Mouse (Mus musculus): Measurements from ENCODE around the gene Aldh18a1. TPM values are rescaled to one million over a fixed set of nuclear protein-coding genes. Genes with fewer than 3 reads are reported as not detected.
A peak's percentile ranks its signal among the peaks of the same experiment; 100 is the strongest.
"Not testable (repeated sequence)": the region's sequence is repeated elsewhere in the genome, so short reads cannot be mapped to it uniquely, and the experiment has no call there.

The Aldh18a1 gene
- polyA plus RNA-seq, 1 experiment from 2014 or later: 50.6 TPM

DNA sequence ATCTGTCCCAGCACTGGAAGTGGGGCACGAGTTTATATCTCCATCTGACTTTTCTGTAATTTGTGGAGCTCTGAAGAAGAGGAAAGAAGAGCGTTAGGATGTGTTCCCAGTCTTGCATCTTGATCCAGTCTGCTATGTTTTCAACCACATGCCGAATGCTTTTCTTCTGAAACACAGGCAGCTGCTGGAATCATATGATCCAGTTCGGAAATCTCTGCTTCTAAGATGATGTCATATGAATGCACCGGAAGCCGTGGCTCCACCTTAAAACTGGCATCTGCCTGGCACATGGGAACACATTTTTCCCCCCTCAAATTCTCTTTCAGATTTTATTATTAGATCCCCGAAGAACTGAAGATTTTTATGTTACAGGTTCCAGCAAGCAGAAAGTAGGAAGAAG, 26.5 kb upstream of the Aldh18a1 start:
- Histone ChIP-seq H3K4me2 (no peak overlapping the region), H3K9ac (no peak overlapping the region), H3K27ac (ENCODE audit: poor library complexity, severe bottlenecking) (no peak overlapping the region), H3K36me3 (peaks cover under 1% of the 10 kb centered on the region; the same call in 1 of the 2 replicates), H3K4me1 (replicated peaks) (peaks cover 5% of the 10 kb centered on the region), H3K4me3 (no peak overlapping the region), H3K9me3 (replicated peaks) (no peaks in the 10 kb centered on the region), H3K27me3 (replicated peaks) (0 out of 2 replicates have a peak, but pooled peaks cover 3% of the 10 kb centered on the region)
- ATAC-seq (ENCODE audit: insufficient number of reproducible peaks, low FRiP score): no peak
- WGBS: 69% methylated on average over 7 of the region's 7 CpGs

DNA sequence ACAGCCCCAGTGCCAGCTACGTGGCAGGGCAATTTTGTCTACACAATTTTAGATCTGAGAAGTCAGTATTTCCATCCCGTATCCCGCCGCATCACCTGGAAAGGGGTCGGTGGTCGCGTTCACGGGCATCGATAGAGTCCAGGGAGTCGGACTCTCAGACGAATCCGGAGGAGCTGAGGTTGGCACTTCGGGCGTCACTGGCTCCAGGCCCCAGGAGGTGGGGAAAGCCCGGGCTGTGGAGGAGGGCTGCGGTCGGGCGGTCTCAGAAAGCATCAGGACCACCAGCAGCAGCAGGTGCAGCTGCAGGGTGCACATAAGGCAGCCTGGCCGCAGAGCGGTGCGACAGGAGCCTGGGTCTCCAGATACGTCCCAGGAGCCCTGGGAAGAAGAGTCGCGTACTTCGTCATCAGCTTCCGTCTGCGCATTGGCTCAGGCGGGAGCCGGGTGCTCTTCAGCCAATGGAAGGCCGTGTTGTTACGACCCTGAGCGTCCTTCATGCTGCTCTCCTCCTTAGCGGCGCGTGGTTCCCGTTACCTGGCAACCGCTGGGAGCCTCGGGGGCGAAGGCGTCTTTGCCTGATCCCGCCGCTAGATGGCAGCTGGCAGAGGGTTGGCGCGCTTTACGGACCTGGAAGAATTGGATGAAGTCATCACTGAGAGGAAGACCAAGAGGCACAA, 23.7 kb upstream of the Aldh18a1 start, which contains the start of the genes Tctn3 and Entpd1:
Gene Tctn3, minus strand, starts transcription at position 404 of the 677 bp plus-strand sequence.
Gene Entpd1, plus strand, starts transcription at position 537 of the 677 bp plus-strand sequence.
- no peak within 1 kb of the TSS for H3K27ac ChIP-seq (ENCODE audit: poor library complexity, severe bottlenecking)
- H3K9ac ChIP-seq: peak within 1 kb of the TSS; percentile 84
- H3K4me2 ChIP-seq: peak within 1 kb of the TSS; percentile 86
- H3K27me3 ChIP-seq (replicated peaks): 0 out of 2 replicates have a peak, but pooled peaks cover 3% of the 10 kb centered on the region
- H3K4me1 ChIP-seq (replicated peaks): peaks cover 5% of the 10 kb centered on the region
- under 1% methylated on average over 45 of the region's 45 CpGs for WGBS
- ATAC-seq (ENCODE audit: insufficient number of reproducible peaks, low FRiP score): peak; percentile 100
- peaks cover 23% of the 10 kb centered on the region for H3K36me3 ChIP-seq
- H3K4me3 ChIP-seq: peak within 1 kb of the TSS; percentile 88
- H3K9me3 ChIP-seq (replicated peaks): no peaks in the 10 kb centered on the region

DNA sequence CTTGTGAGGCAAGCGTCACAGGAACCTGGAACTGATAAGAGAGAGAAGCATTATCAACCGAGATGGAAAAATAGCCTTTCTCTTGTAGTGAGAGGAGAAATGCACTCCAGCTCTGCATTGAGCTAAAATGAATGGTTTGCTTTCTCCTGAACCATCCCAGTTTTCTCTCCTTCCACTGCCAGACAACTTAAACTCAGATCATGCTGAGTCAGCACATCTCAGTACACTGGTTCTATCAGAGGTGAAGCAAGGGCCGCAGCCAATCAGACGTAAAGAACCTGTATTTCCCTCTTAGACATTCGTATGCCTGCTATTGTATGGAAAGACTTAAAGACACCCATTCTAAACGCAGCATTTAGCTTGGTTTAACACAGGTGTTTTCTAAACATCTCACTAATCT, 19.4 kb upstream of the Aldh18a1 start:
- Histone ChIP-seq H3K27ac (ENCODE audit: poor library complexity, severe bottlenecking) (no peak overlapping the region), H3K27me3 (replicated peaks) (no peaks in the 10 kb centered on the region), H3K9ac (no peak overlapping the region), H3K4me1 (replicated peaks) (peaks cover 5% of the 10 kb centered on the region), H3K36me3 (peaks cover 48% of the 10 kb centered on the region), H3K4me3 (no peak overlapping the region), H3K9me3 (replicated peaks) (no peaks in the 10 kb centered on the region), H3K4me2 (no peak overlapping the region)
- WGBS: 61% methylated on average over 6 of the region's 6 CpGs
- no peak for ATAC-seq (ENCODE audit: insufficient number of reproducible peaks, low FRiP score)

DNA sequence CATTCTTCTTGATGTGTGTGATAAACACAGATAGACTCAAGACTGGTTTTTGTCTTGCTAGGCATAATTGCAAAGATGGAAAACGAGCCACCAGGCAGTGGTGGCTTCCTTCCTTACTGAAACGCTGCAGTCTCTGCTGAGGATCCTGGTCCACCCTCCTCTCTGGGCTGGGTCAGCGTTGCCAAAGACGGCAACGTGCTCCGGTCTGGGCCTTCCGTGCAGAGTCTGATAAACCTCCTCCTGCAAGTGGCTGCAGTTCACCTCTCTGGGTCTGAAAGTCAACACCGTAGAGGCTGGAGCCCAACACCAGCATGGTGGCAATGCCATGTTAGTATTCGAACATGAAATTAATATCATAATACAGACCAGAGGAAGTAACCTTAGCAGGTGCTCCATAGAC, 16.9 kb upstream of the Aldh18a1 start:
- Histone ChIP-seq H3K9me3 (replicated peaks) (no peaks in the 10 kb centered on the region), H3K9ac (no peak overlapping the region), H3K27me3 (replicated peaks) (no peaks in the 10 kb centered on the region), H3K4me2 (no peak overlapping the region), H3K4me3 (no peak overlapping the region), H3K36me3 (peaks cover 48% of the 10 kb centered on the region), H3K27ac (ENCODE audit: poor library complexity, severe bottlenecking) (no peak overlapping the region), H3K4me1 (replicated peaks) (no peaks in the 10 kb centered on the region)
- WGBS: 88% methylated on average over 9 of the region's 9 CpGs
- ATAC-seq (ENCODE audit: insufficient number of reproducible peaks, low FRiP score): no peak

DNA sequence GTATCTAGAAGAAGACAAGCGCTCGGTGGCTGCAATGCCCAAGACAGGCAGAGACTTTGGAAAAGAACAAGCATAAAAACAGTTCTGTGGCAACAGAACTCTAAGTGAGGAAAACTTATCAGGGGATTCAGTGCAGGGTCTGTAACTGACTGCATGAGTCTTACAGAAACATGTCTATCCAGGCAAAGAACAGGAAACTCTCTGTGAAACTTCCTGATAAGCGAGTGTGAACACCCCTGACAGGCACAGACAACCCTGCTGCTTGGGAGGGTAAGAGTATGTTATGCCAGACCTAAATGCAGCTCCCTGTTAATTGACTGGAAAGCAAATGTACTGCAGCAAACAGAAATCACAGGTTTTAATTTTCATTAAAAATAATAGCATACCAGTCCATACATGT, 13.6 kb upstream of the Aldh18a1 start:
- no peak overlapping the region for H3K27ac ChIP-seq (ENCODE audit: poor library complexity, severe bottlenecking)
- H3K9me3 ChIP-seq (replicated peaks): no peaks in the 10 kb centered on the region
- H3K36me3 ChIP-seq: peaks cover 38% of the 10 kb centered on the region
- H3K27me3 ChIP-seq (replicated peaks): no peaks in the 10 kb centered on the region
- no peak overlapping the region for H3K9ac ChIP-seq
- H3K4me2 ChIP-seq: no peak overlapping the region
- no peak overlapping the region for H3K4me3 ChIP-seq
- WGBS: 56% methylated on average over 3 of the region's 3 CpGs
- ATAC-seq (ENCODE audit: insufficient number of reproducible peaks, low FRiP score): no peak; the same call in 1 of the 2 replicates
- H3K4me1 ChIP-seq (replicated peaks): no peaks in the 10 kb centered on the region

DNA sequence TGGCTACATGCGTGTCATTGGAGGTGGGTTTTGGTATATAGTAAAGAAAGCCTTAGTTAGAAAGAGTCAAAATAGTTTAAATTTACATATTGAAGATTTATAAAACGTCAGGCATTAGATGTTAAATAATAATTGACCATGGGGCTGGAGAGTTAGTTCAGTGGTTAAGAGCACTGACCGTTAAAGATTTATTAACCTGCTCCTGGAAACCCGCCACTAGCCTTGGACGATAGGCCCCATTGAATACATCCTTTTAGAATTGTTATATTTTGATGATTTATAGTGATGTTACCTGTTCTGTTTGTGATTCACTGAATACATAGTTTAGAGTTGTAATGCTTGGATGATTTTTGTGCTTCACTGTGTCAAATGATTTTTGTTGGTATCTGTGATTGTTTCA, 12.6 kb upstream of the Aldh18a1 start:
- not testable (repeated sequence) for H3K9ac ChIP-seq; ATAC-seq (ENCODE audit: insufficient number of reproducible peaks, low FRiP score); H3K4me1 ChIP-seq (replicated peaks); H3K27ac ChIP-seq (ENCODE audit: poor library complexity, severe bottlenecking); H3K27me3 ChIP-seq (replicated peaks); H3K9me3 ChIP-seq (replicated peaks); H3K4me2 ChIP-seq; H3K4me3 ChIP-seq
- WGBS: 92% methylated on average over 5 of the region's 5 CpGs
- peaks cover 31% of the 10 kb centered on the region for H3K36me3 ChIP-seq

DNA sequence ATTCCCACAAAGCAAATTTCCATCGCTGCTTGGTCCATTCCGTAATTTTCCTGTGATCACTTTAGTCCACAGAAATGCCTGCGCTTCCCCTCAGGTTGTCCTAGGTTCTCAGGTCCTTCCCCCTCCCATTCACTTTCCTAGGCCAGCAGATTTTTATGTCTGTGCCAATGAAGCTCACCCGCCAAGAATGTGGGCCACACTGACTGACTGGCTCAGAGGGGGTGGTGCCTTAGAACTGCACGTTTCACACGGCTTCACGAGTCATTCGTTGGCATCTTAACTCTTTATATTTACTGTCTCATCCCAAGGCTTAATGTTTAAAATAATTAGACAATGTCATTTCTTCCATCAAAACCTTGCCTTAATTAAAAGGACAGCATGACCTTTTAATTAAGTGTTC, 7.6 kb upstream of the Aldh18a1 start:
- H3K4me1 ChIP-seq (replicated peaks): no peaks in the 10 kb centered on the region
- H3K36me3 ChIP-seq: peaks cover 22% of the 10 kb centered on the region
- H3K4me2 ChIP-seq: no peak overlapping the region
- no peak overlapping the region for H3K4me3 ChIP-seq
- 82% methylated on average over 8 of the region's 8 CpGs for WGBS
- no peaks in the 10 kb centered on the region for H3K27me3 ChIP-seq (replicated peaks)
- ATAC-seq (ENCODE audit: insufficient number of reproducible peaks, low FRiP score): no peak
- H3K27ac ChIP-seq (ENCODE audit: poor library complexity, severe bottlenecking): no peak overlapping the region
- H3K9ac ChIP-seq: no peak overlapping the region
- H3K9me3 ChIP-seq (replicated peaks): no peaks in the 10 kb centered on the region

DNA sequence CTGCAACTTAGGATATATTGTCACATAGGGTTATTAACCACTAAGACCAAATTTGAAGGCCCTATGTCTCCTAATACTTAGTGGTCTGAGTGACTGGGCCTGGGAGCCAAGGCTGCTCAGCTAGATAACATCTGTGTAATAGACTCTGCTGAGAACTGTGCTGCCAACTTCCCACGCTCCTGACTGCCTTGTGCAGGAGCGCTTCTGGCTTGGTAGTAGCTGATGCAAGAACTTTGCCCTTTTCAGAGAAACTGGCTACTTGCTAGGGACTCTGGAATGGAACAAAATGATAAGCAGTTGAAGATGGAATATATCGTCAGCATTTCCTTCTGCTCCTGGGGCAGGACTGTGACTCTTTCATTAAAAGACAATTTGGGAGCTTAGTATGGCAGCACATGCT, 7.0 kb upstream of the Aldh18a1 start:
- peak overlapping the region; percentile 10; the same call in 1 of the 2 replicates for H3K27ac ChIP-seq (ENCODE audit: poor library complexity, severe bottlenecking)
- H3K4me1 ChIP-seq (replicated peaks): no peaks in the 10 kb centered on the region
- WGBS: 72% methylated on average over 3 of the region's 3 CpGs
- H3K4me2 ChIP-seq: no peak overlapping the region
- H3K9me3 ChIP-seq (replicated peaks): no peaks in the 10 kb centered on the region
- peaks cover 22% of the 10 kb centered on the region for H3K36me3 ChIP-seq
- no peak overlapping the region for H3K4me3 ChIP-seq
- no peak for ATAC-seq (ENCODE audit: insufficient number of reproducible peaks, low FRiP score)
- H3K9ac ChIP-seq: no peak overlapping the region
- H3K27me3 ChIP-seq (replicated peaks): no peaks in the 10 kb centered on the region

DNA sequence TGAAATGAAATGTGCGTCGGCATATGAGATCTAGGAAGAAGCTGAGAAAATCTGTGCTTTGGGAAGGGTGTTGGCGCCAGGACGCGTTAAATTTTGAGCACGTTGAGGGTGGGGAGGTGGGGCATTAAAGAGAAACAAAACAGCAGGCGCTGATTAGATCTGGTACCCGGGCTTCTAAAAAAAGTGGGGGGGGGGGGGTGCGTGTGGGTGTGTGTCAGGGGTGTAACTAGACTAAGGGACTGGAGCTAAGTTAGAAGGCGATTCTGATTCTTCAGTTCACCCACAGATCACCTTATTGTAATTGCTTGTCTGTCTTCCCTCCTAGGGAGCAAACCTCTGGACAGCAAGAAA, 1.2 kb upstream of the Aldh18a1 start:
- H3K4me3 ChIP-seq: peak overlapping the region; percentile 94
- peak overlapping the region; percentile 84 for H3K27ac ChIP-seq (ENCODE audit: poor library complexity, severe bottlenecking)
- no peaks in the 10 kb centered on the region for H3K27me3 ChIP-seq (replicated peaks)
- no peak for ATAC-seq (ENCODE audit: insufficient number of reproducible peaks, low FRiP score)
- no peaks in the 10 kb centered on the region for H3K9me3 ChIP-seq (replicated peaks)
- H3K36me3 ChIP-seq: peaks cover 5% of the 10 kb centered on the region; the same call in 1 of the 2 replicates
- H3K4me1 ChIP-seq (replicated peaks): peaks cover 8% of the 10 kb centered on the region
- peak overlapping the region; percentile 95 for H3K4me2 ChIP-seq
- H3K9ac ChIP-seq: peak overlapping the region; percentile 88
- WGBS: 0% methylated on average over 10 of the region's 10 CpGs

DNA sequence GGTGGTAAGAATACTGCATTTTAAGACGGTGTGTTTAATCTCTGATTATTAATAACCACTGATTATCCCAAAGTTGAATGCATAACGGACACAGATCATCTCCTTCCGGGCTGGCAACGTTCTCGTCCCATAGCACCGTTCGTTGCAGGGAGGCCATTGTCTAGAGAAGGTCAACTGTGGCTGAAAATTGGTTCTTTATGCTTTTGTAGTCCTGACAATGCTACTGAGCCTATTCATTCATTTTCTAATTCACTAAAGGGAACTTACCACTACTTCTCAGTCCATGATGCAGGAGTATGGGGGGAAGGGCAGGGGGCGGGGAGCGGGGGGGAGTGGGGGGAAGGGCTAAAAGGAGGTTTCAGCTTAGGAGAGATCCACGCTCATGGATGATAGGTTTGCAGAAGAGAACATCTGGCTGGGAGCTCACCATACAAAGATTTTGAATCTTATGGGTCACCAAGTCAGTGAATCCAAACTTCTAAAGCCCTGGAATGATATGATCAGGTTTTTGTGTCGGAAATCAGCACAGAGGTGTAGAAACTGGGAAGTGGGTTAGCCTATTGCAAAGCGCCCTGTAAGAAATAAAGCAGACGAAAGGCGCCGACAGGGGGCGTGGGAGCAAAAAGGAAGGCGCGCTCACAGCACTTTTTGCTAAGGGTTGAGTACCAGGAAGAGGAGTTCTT, 725 bp upstream of the Aldh18a1 start:
- peak overlapping the region; percentile 84 for H3K27ac ChIP-seq (ENCODE audit: poor library complexity, severe bottlenecking)

DNA sequence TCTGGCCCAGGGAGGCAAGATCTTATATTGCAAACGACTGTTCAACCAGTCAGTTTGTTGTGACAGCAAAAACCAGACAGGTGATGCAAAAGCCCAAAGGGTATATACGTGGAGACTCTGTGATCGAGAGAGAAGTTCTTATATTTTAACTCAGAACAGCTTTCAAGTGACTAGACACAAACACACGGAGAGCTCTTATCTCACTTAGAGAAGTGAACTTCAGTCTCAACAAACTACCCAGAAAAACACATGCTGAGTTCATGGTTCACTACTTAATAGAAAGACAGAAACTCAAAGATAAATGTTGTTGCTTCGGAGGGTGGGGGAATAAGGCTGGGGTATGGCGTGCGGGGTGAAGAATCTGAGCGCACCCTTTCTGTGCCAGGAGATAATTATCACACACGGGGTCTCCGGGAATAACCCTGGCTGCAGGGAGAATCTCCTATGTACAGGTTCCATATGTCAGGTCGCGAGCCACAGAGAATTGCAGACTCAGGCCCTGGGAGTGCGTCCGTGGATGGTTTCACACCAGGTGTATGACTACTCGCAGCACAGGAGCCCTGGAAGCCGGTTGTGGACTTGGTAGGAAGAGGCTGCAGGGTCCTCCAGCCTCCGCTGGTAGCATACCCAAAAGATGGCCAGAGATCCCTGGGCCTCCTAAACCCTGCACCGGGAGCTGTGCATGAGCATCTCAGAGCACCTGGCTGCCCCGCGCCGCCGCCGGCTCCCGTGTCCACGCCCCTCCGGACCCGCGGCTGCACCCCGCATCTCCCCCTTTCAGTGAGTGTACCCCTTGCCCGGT, 571 bp downstream of the Aldh18a1 start:
- Histone ChIP-seq H3K36me3 (peaks cover 7% of the 10 kb centered on the region; the same call in 1 of the 2 replicates), H3K4me2 (peak overlapping the region; percentile 95), H3K27ac (ENCODE audit: poor library complexity, severe bottlenecking) (peak overlapping the region; percentile 14; the same call in 1 of the 2 replicates), H3K9ac (peak overlapping the region; percentile 88), H3K4me3 (peak overlapping the region; percentile 94), H3K9me3 (replicated peaks) (no peaks in the 10 kb centered on the region), H3K27me3 (replicated peaks) (no peaks in the 10 kb centered on the region), H3K4me1 (replicated peaks) (peaks cover 8% of the 10 kb centered on the region)
- WGBS: 5% methylated on average over 27 of the region's 30 CpGs
- ATAC-seq (ENCODE audit: insufficient number of reproducible peaks, low FRiP score): peak; percentile 60

More for the DNA sequence above, 725 bp upstream of the Aldh18a1 start:
- Histone ChIP-seq H3K9me3 (replicated peaks) (no peaks in the 10 kb centered on the region), H3K9ac (peak overlapping the region; percentile 88), H3K4me1 (replicated peaks) (peaks cover 8% of the 10 kb centered on the region), H3K27me3 (replicated peaks) (no peaks in the 10 kb centered on the region), H3K36me3 (peaks cover 5% of the 10 kb centered on the region; the same call in 1 of the 2 replicates), H3K4me3 (peak overlapping the region; percentile 94), H3K4me2 (peak overlapping the region; percentile 95)
- WGBS: 1% methylated on average over 18 of the region's 18 CpGs
- peak; percentile 60 for ATAC-seq (ENCODE audit: insufficient number of reproducible peaks, low FRiP score)

All from heart, embryonic 12.5 days (tissue).